Mouse (Mus musculus) forelimb bud, embryonic 11.5 days (tissue): ENCODE measurements around the gene Apoc2.

ENCODE experiments used
- DNase-seq: peaks from one replicate; pipeline ENCODE4 v3.0.0-alpha.2; 2012; ENCODE audit warnings: low read depth, low spot score

The Apoc2 gene

GRCm38 (mm10) chr7:19678901-19679300 lies 1.2 kb upstream of the Apoc2 start:
- no peak for DNase-seq

- DNase-seq = no peak
Observed at GRCm38 (mm10) chr7:19676662-19677061, 1.1 kb downstream of the Apoc2 start.

GRCm38 (mm10) chr7:19675824-19676223 lies 1.9 kb downstream of the Apoc2 start:
- no peak for DNase-seq

- no peak for DNase-seq
Observed at GRCm38 (mm10) chr7:19673083-19673699, 4.5 kb downstream of the Apoc2 start.

- DNase-seq = no peak
Observed at GRCm38 (mm10) chr7:19671511-19671910, 6.2 kb downstream of the Apoc2 start.

DNA sequence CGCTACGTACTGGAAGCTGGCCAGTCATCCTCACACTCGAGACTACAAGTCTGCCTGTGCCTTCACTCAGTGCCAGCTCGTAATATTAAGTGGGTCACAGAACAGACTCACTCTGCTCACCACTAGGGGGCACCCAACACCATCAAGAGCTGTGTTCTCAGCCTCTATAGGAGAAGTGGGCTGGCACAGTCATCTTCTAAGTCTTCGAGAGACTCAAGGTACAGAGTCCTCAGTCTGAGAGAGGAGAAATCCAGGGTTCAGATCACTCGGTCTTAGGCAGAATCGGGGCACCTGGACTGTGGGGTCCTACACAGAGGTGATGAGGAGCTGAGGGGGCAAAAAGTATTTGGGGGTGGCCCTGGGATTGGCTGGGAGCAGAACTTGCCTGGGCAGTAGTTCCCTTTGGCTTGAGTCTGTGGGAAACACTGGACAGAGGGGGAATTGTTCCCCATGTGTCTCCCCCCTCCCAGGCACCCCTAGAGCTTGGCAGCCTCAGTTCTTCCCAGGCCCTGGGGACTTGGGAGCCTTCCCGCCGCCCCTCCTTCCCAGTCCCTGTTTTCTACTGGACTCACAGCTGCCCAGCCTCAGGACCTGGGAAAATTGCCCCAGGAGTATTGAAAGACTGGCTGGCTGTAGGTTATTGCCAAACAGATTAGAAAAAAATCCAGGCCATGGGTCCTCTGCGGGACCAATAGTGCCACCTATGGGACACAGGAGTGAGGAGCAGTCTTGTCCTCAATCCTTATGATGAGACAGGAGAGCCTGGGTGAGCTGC lies 8.6 kb downstream of the Apoc2 start:
- DNase-seq = peak; percentile 93

GRCm38 (mm10) chr7:19667434-19667833 lies 10.3 kb downstream of the Apoc2 start:
- DNase-seq = no peak

DNA sequence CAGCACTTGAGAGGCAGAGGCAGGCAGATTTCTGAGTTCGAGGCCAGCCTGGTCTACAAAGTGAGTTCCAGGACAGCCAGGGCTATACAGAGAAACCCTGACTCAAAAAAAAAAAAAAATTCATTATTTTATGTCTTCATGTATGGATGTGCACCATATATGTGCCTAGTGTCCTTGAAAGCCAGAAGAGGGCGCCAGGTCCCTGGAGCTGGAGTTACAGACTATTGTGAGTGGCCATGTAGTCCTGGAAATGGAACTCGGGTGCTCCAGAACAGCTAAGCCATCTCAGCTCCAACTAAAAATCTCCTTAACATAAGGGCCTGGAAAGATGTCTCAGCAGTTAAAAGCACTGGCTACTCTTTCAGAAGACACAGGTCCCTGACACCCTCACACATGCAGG lies 11.0 kb downstream of the Apoc2 start:
- no peak for DNase-seq

DNA sequence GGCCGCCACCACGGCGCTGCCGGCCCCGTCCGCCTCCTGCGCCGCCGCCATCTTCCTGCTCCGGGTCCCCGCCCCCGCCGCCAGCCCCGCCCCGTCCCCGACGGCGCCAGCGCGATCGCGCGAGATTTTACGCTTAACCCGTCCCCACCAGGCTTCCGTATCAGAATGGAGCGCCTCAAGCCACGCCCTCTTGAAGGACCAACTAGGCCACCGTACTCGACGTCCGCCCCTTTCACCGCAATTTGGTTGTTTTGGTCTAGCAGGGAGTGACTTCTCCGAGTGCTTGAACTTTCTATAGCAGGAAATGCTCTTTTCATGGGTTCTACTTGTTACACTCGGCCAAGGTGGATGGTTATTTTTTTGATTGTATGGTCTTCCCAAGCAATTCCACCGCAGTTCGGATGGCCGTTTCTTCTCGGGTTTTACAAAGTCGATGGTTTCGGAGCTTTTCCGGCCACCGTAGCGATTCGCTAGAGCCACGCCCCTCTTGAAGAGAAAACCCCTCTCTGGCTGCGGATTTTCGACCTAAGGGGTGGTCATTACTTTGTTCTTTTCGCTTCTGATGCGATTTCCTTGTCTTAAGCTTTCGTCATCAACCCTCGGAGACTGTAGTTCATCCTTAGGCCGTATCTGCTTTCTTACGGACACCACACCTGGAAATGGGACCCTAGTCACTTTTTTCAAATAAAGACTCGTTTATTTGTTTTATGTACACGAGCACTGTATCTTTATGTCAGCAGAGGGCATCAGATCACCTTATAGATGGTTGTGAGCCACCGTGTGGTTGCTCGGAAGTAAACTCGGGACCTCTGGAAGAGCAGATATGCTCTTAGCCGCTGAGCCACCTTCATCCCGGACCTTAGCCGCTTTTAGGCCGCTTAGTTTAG lies 12.5 kb downstream of the Apoc2 start, which contains the start of gene Clptm1:
Clptm1 (minus strand) TSS at position 79 of the 887 bp plus-strand sequence.
- peak; percentile 98 for DNase-seq

DNA sequence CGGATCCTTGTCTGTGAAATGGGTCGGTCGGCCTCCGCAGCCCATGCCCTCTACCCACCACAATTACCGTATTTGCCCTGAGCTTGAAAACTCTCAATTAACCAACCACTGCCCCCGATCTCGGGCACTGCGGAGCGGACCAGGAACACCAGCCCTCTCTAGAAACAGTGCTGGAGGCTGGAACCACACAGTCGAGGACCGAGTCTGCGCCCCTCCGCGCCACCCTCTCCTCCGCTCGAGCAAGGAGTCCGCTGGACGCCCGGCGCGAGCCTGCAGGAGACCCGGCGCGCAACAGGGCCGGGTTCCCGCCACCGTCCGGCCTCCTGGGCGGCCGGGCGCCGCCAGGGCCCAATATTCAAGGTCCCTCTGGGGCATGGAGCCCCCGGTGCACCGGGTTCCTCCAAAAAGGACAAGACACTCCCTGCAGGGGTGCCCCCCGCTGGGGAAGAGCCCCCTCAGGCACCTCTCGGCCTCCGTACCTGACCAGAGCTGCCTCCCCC lies 13.2 kb downstream of the Apoc2 start:
- DNase-seq = peak; percentile 6

DNA sequence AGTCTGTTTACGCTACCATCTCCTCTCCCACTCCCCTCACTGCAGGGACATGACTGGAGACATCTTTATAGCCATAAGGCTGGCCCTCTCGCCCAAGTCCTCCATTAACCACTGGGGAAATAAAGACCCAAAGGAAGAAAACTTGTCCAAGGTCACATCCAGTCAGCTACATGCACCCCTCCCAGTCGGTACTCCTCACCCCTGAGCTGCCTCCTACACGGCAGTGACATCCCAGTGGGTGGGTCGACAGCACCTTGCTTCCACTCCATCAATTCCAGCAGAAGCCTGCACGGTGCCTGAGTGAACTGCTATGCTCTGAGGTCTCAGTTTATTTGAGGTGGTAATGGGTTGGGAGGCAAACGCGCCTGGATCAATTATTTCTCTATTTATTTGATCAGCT lies 13.8 kb downstream of the Apoc2 start:
- DNase-seq = no peak

DNA sequence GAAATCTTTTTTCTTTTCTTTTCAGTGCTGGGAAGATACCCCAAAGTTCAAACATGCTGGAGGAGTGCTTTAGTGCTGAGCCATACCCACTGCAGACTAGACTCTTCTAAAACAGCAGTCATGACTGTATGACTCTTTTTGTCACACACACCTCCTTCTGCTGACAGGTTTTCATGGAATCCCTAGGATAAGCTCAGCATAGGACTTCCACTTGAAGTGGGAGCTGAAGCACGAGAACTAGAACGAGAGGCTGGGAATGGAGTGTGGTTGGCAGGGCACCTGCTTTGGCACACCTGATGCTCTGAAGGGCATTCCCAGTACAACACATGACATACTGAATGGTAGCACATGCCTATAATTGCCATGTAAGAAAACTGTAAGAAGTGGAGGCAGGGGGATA lies 25.1 kb downstream of the Apoc2 start:
- DNase-seq = no peak

GRCm38 (mm10) chr7:19651063-19651786 lies 26.5 kb downstream of the Apoc2 start:
- no peak for DNase-seq

GRCm38 (mm10) chr7:19641223-19641622 lies 36.5 kb downstream of the Apoc2 start:
- DNase-seq = no peak

GRCm38 (mm10) chr7:19635074-19635827 lies 42.5 kb downstream of the Apoc2 start:
- DNase-seq = no peak

DNA sequence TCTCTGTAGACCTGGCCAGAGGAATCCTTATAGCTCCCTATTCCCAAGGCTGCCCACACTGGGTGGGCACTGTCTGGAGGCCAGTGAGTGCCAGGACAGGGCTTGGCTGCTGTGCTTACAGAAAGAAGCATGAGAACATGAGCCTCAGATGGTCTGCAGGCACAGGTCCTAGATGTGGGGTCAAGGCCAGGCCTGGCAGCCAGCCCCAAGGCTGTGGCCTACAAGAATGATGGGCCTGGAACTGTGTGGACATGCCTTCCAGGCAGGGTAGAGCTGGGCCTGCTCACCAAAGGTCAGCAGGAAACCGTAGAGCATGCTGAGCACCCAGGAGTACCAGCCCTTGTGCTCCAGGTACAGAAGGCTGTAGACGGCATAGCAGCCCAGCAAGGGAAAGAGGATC lies 43.1 kb downstream of the Apoc2 start:
- no peak for DNase-seq

DNA sequence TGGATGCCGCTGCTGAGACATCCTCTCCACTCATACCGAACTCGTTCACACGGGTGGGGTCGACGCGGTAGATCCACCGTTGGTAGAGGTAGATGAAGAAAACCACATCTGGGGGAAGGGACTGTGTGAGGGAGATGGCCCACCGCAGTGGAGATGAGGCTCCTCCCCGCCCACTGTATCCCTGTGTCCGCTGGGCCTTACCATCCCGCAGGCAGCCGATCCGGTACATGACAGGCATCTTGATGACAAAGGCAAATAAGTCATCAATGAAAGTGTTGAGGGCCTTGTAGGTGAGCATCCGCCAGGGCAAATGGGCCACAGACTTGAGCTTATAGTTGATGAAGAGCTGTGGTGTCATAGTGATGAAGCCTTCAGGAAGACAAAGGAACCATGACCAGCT lies 43.9 kb downstream of the Apoc2 start:
- no peak for DNase-seq

- no peak for DNase-seq
Observed at GRCm38 (mm10) chr7:19633197-19633596, 44.5 kb downstream of the Apoc2 start.

DNA sequence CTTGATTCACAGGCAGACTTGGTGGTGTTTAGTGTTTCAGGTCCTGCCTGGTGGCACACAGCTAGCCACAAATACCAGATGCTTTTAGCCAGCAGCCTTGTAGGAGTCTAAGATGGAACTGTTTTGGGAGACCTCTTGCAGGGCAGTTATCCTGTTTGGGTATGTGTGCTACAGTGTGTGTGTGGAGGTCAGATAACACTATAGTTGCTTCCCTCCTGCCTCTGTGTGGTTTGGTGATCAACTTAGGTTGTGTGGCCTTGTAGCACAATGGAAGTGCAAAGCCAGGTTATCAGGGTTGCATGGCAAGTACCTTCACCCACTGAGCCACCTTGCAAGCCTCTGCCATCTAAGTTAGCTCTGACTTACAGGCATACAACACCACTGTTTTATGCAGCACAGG lies 45.0 kb downstream of the Apoc2 start:
- DNase-seq = no peak

DNA sequence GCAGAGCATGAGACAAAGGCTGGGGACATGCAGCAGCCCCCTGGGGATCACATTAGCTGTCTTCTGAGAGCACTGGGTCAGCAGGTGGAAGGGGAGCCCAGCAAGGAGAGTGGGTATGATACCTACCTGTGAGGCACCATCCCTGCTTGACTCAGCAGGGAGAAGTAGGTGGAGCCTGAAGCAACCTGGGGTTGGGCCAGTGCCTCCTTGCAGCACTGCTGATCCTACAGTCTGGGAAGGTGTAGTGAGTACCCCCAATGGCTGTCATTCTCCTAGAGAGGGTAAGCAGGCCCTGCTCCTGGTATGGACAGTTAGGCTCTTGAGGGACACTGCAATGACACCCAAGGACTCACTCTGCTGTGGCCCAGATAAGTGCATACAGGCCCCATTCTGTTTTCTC lies 45.5 kb downstream of the Apoc2 start:
- no peak for DNase-seq

- peak; percentile 85 for DNase-seq
Observed at GRCm38 (mm10) chr7:19629361-19629734, 48.4 kb downstream of the Apoc2 start, which contains the start of gene Relb. Gene Relb, minus strand, starts transcription at chr7:19629438.
